Mouse (Mus musculus) brain, embryonic 14.5 days (tissue): ENCODE measurements around the gene Fibin.

Source experiments
- CTCF ChIP-seq: fragments of 200-500 bp; IDR thresholded peaks from 2 replicates; pipeline ENCODE4 v1.5.1; 2012; ENCODE audit warnings: inconsistent platforms, mild to moderate bottlenecking, moderate library complexity, borderline replicate concordance; ENCODE audit not compliant: insufficient read depth, insufficient read length; ENCODE audit errors: extremely low read depth
- POLR2A ChIP-seq: fragments of 200-500 bp; IDR thresholded peaks from 2 replicates; pipeline ENCODE4 v1.6.1; 2012; ENCODE audit warnings: mild to moderate bottlenecking, inconsistent platforms, borderline replicate concordance; ENCODE audit not compliant: poor library complexity, insufficient read depth, insufficient read length, severe bottlenecking; ENCODE audit errors: extremely low read depth

DNA sequence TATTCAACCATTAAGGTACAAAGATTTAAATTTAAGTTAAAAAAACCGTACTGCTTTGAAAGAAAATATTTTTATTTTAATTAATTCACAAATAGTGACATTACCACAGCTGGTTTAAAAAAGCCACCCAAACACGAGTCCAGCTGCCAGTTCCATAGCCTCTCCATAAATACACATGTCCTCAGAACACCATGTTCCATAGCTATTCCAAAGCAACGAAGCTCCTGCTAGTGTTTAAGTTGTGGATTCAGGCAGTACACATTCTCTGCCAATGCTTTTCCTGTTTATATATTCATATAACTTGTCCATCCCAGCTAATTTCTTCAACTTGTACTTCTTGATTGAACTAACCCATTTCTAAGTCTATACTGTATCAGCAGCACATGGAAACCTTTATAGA, 872 bp upstream of the Fibin start:
- TF ChIP-seq CTCF (no peak), POLR2A (no peak)
